Mouse (Mus musculus) midbrain, embryonic 15.5 days (tissue): ENCODE data around the gene Slc27a3. TPM values are rescaled to one million over a fixed set of nuclear protein-coding genes. Genes with fewer than 3 reads are reported as not detected.

ENCODE experiments used
- ATAC-seq: fragments of 200-750 bp; cut with Nextera tagmentation; replicated peaks from 2 replicates; pipeline ENCODE4 v1.8.0; 2017; ENCODE audit warnings: moderate TSS enrichment
- H3K27ac ChIP-seq: fragments of 300-500 bp; sonication (generic); 2 replicates; pipeline ENCODE4 v1.5.1; 2015; ENCODE audit warnings: mild to moderate bottlenecking, inconsistent platforms
- H3K27me3 ChIP-seq: fragments of 300-500 bp; sonication (generic); replicated peaks from 2 replicates; pipeline ENCODE4 v1.6.1; 2015; ENCODE audit warnings: inconsistent platforms
- H3K36me3 ChIP-seq: fragments of 300-500 bp; sonication (generic); replicated peaks from 2 replicates; pipeline ENCODE4 v1.6.1; 2015; ENCODE audit warnings: inconsistent platforms
- H3K4me1 ChIP-seq: fragments of 300-500 bp; sonication (generic); 2 replicates; pipeline ENCODE4 v1.6.1; 2015; ENCODE audit warnings: inconsistent platforms
- H3K4me2 ChIP-seq: fragments of 300-500 bp; sonication (generic); 2 replicates; pipeline ENCODE4 v1.6.1; 2015; ENCODE audit warnings: inconsistent platforms, mild to moderate bottlenecking, moderate library complexity
- H3K4me3 ChIP-seq: fragments of 300-500 bp; sonication (generic); 2 replicates; pipeline ENCODE4 v1.5.1; 2015; ENCODE audit warnings: mild to moderate bottlenecking, inconsistent platforms
- H3K9ac ChIP-seq: fragments of 300-500 bp; sonication (generic); 2 replicates; pipeline ENCODE4 v1.6.1; 2015; ENCODE audit warnings: mild to moderate bottlenecking, inconsistent platforms
- H3K9me3 ChIP-seq: fragments of 300-500 bp; sonication (generic); 2 replicates; pipeline ENCODE4 v1.6.1; 2016; ENCODE audit warnings: inconsistent platforms
- WGBS: fragments of 180-500 bp; shearing (Covaris S2); methylation state at CpG from one replicate; pipeline ENCODE4 v1.1.7; 2015; ENCODE audit warnings: mixed read lengths; 5-methylcytosine and 5-hydroxymethylcytosine counted together
- polyA plus RNA-seq: library from polyadenylated mRNA; unstranded; fragments of >200 nt; fragmentation: Nextera tagmentation; extraction: Ambion mirVana; gene quantifications from 2 replicates; pipeline ENCODE4 v1.2.1, GENCODE M21; 2015

The Slc27a3 gene
- polyA plus RNA-seq, 1 experiment from 2014 or later: 38.6 TPM

GRCm38 (mm10) chr3:90413011-90413396 is 23.3 kb upstream of the Slc27a3 start:
- H3K27me3 ChIP-seq: no peaks in the 10 kb centered on the region
- H3K4me1 ChIP-seq: no peaks in the 10 kb centered on the region
- H3K4me3 ChIP-seq: no peak overlapping the region
- no peak overlapping the region for H3K27ac ChIP-seq
- WGBS: 77% methylated on average over 3 of the region's 3 CpGs
- no peak overlapping the region for H3K4me2 ChIP-seq
- no peak for ATAC-seq
- H3K9ac ChIP-seq: no peak overlapping the region
- no peaks in the 10 kb centered on the region for H3K9me3 ChIP-seq
- H3K36me3 ChIP-seq: peaks cover 49% of the 10 kb centered on the region

- Histone ChIP-seq H3K9me3 (no peaks in the 10 kb centered on the region), H3K36me3 (peaks cover 49% of the 10 kb centered on the region), H3K4me2 (no peak overlapping the region), H3K27ac (no peak overlapping the region), H3K27me3 (no peaks in the 10 kb centered on the region), H3K9ac (no peak overlapping the region), H3K4me1 (no peaks in the 10 kb centered on the region), H3K4me3 (no peak overlapping the region)
- 55% methylated on average over 5 of the region's 5 CpGs for WGBS
- no peak; the same call in 1 of the 2 replicates for ATAC-seq
These were observed 22.7 kb upstream of the Slc27a3 start for GRCm38 (mm10) chr3:90412312-90413010.

GRCm38 (mm10) chr3:90408721-90409120 is 19.0 kb upstream of the Slc27a3 start:
- no peak overlapping the region for H3K9ac ChIP-seq
- 90% methylated on average over 3 of the region's 3 CpGs for WGBS
- no peak for ATAC-seq
- H3K9me3 ChIP-seq: no peaks in the 10 kb centered on the region
- peaks cover 54% of the 10 kb centered on the region for H3K36me3 ChIP-seq
- no peaks in the 10 kb centered on the region for H3K27me3 ChIP-seq
- H3K4me2 ChIP-seq: no peak overlapping the region
- H3K27ac ChIP-seq: no peak overlapping the region
- H3K4me3 ChIP-seq: no peak overlapping the region
- H3K4me1 ChIP-seq: no peaks in the 10 kb centered on the region

- H3K36me3 ChIP-seq: peaks cover 74% of the 10 kb centered on the region
- no peak overlapping the region for H3K9ac ChIP-seq
- no peak overlapping the region for H3K27ac ChIP-seq
- ATAC-seq: no peak
- H3K27me3 ChIP-seq: no peaks in the 10 kb centered on the region
- WGBS: 100% methylated on average over 5 of the region's 5 CpGs
- H3K4me2 ChIP-seq: no peak overlapping the region
- no peaks in the 10 kb centered on the region for H3K4me1 ChIP-seq
- no peak overlapping the region for H3K4me3 ChIP-seq
- no peaks in the 10 kb centered on the region for H3K9me3 ChIP-seq
These were observed 16.7 kb upstream of the Slc27a3 start for GRCm38 (mm10) chr3:90406414-90406813.

- ATAC-seq: no peak
These were observed 14.9 kb upstream of the Slc27a3 start for GRCm38 (mm10) chr3:90404609-90405008.

GRCm38 (mm10) chr3:90404121-90404520 is 14.4 kb upstream of the Slc27a3 start:
- ATAC-seq: no peak
- Histone ChIP-seq H3K36me3 (peaks cover 77% of the 10 kb centered on the region), H3K9ac (no peak overlapping the region), H3K4me2 (no peak overlapping the region), H3K9me3 (no peaks in the 10 kb centered on the region), H3K4me1 (no peaks in the 10 kb centered on the region), H3K4me3 (no peak overlapping the region), H3K27ac (no peak overlapping the region), H3K27me3 (no peaks in the 10 kb centered on the region)
- 85% methylated on average over 3 of the region's 3 CpGs for WGBS

More at GRCm38 (mm10) chr3:90404609-90405008, 14.9 kb upstream of the Slc27a3 start:
- no peaks in the 10 kb centered on the region for H3K9me3 ChIP-seq
- no peak overlapping the region for H3K27ac ChIP-seq
- H3K4me2 ChIP-seq: no peak overlapping the region
- H3K36me3 ChIP-seq: peaks cover 79% of the 10 kb centered on the region
- no peak overlapping the region for H3K4me3 ChIP-seq
- H3K9ac ChIP-seq: no peak overlapping the region
- H3K4me1 ChIP-seq: no peaks in the 10 kb centered on the region
- 92% methylated on average over 4 of the region's 4 CpGs for WGBS
- H3K27me3 ChIP-seq: no peaks in the 10 kb centered on the region

- Histone ChIP-seq H3K27me3 (no peaks in the 10 kb centered on the region), H3K9ac (no peak overlapping the region), H3K9me3 (no peaks in the 10 kb centered on the region), H3K36me3 (peaks cover 56% of the 10 kb centered on the region), H3K4me1 (no peaks in the 10 kb centered on the region), H3K27ac (no peak overlapping the region), H3K4me2 (no peak overlapping the region), H3K4me3 (no peak overlapping the region)
- WGBS: 79% methylated on average over 4 of the region's 4 CpGs
- no peak for ATAC-seq
These were observed 11.3 kb upstream of the Slc27a3 start for GRCm38 (mm10) chr3:90400993-90401392.

- Histone ChIP-seq H3K27ac (no peak overlapping the region), H3K27me3 (no peaks in the 10 kb centered on the region), H3K4me1 (peaks cover 2% of the 10 kb centered on the region), H3K4me2 (no peak overlapping the region), H3K9ac (no peak overlapping the region), H3K4me3 (no peak overlapping the region), H3K36me3 (peaks cover 37% of the 10 kb centered on the region), H3K9me3 (no peaks in the 10 kb centered on the region)
- no peak for ATAC-seq
- 94% methylated on average over 3 of the region's 3 CpGs for WGBS
These were observed 5.9 kb upstream of the Slc27a3 start for GRCm38 (mm10) chr3:90395629-90396028.

- no peak overlapping the region for H3K27ac ChIP-seq
- no peak overlapping the region for H3K4me2 ChIP-seq
- WGBS: 85% methylated on average over 3 of the region's 3 CpGs
- peaks cover 21% of the 10 kb centered on the region for H3K36me3 ChIP-seq
- no peak overlapping the region for H3K9ac ChIP-seq
- no peaks in the 10 kb centered on the region for H3K9me3 ChIP-seq
- no peak for ATAC-seq
- H3K27me3 ChIP-seq: no peaks in the 10 kb centered on the region
- H3K4me3 ChIP-seq: no peak overlapping the region
- H3K4me1 ChIP-seq: peaks cover 22% of the 10 kb centered on the region
These were observed 2.9 kb upstream of the Slc27a3 start for GRCm38 (mm10) chr3:90392661-90393060.

GRCm38 (mm10) chr3:90391941-90392340 is 2.2 kb upstream of the Slc27a3 start:
- Histone ChIP-seq H3K27me3 (no peaks in the 10 kb centered on the region), H3K27ac (no peak overlapping the region), H3K4me1 (peaks cover 29% of the 10 kb centered on the region), H3K9ac (no peak overlapping the region), H3K4me3 (no peak overlapping the region), H3K4me2 (no peak overlapping the region), H3K36me3 (peaks cover 21% of the 10 kb centered on the region), H3K9me3 (no peaks in the 10 kb centered on the region)
- ATAC-seq: no peak
- WGBS: 91% methylated on average over 8 of the region's 8 CpGs

GRCm38 (mm10) chr3:90391004-90391403 is 1.3 kb upstream of the Slc27a3 start:
- H3K4me3 ChIP-seq: no peak overlapping the region
- H3K36me3 ChIP-seq: peaks cover 21% of the 10 kb centered on the region
- no peak overlapping the region for H3K4me2 ChIP-seq
- WGBS: 72% methylated on average over 4 of the region's 4 CpGs
- no peaks in the 10 kb centered on the region for H3K9me3 ChIP-seq
- no peaks in the 10 kb centered on the region for H3K27me3 ChIP-seq
- ATAC-seq: no peak
- H3K4me1 ChIP-seq: peaks cover 33% of the 10 kb centered on the region
- H3K9ac ChIP-seq: no peak overlapping the region
- H3K27ac ChIP-seq: peak overlapping the region; percentile 94; the same call in 1 of the 2 replicates

GRCm38 (mm10) chr3:90388726-90389510 is 820 bp downstream of the Slc27a3 start:
- Histone ChIP-seq H3K9me3 (no peaks in the 10 kb centered on the region), H3K36me3 (peaks cover 21% of the 10 kb centered on the region), H3K9ac (peak overlapping the region; percentile 94), H3K4me2 (peak overlapping the region; percentile 90), H3K27me3 (no peaks in the 10 kb centered on the region), H3K4me1 (peaks cover 33% of the 10 kb centered on the region), H3K27ac (peak overlapping the region; percentile 94), H3K4me3 (peak overlapping the region; percentile 64)
- 4% methylated on average over 53 of the region's 53 CpGs for WGBS
- peak; percentile 81 for ATAC-seq
